Mouse (Mus musculus) liver, postnatal 0 days (tissue): ENCODE results near the gene Rbfox3.

ENCODE experiments used
- CTCF ChIP-seq: sonication (generic); IDR thresholded peaks from 2 replicates; pipeline ENCODE4 v1.5.1; 2016; ENCODE audit warnings: antibody characterized with exemption, low read depth
- EP300 ChIP-seq: IDR thresholded peaks from 2 replicates; pipeline ENCODE4 v1.6.1; 2016; ENCODE audit warnings: antibody characterized with exemption, low read depth, mild to moderate bottlenecking

GRCm38 (mm10) chr11:118455788-118456187, 455.6 kb downstream of the Rbfox3 start:
- TF ChIP-seq CTCF (no peak), EP300 (no peak)
